Mouse (Mus musculus) cortical plate, adult 2 months (tissue): ENCODE measurements at regions not wholly inside any gene's neighbourhood (a gene's known extent, or its start where the extent isn't known, plus 50 kb on each side); places are given as distances from the start of the nearest gene placed in this dataset.

ENCODE experiments used
- H3K27ac ChIP-seq: fragments of 200-500 bp; 2 replicates; pipeline ENCODE4 v1.5.1; 2012; ENCODE audit warnings: low read length, control low read depth, inconsistent platforms; ENCODE audit not compliant: insufficient read depth
- H3K4me1 ChIP-seq: fragments of 200-500 bp; 2 replicates; pipeline ENCODE4 v1.6.1; 2011; ENCODE audit warnings: low read length; ENCODE audit not compliant: control insufficient read depth, insufficient read depth
- H3K4me3 ChIP-seq: fragments of 200-500 bp; 2 replicates; pipeline ENCODE4 v1.5.1; 2011; ENCODE audit warnings: mild to moderate bottlenecking, low read length, control low read depth; ENCODE audit not compliant: insufficient read depth
- CTCF ChIP-seq: fragments of 200-500 bp; IDR thresholded peaks from 2 replicates; pipeline ENCODE4 v1.5.1; 2011; ENCODE audit warnings: mild to moderate bottlenecking, control low read depth, low read length; ENCODE audit not compliant: insufficient read depth; ENCODE audit errors: extremely low read depth
- POLR2A ChIP-seq: fragments of 200-500 bp; IDR thresholded peaks from 2 replicates; pipeline ENCODE4 v1.6.1; 2011; ENCODE audit warnings: mild to moderate bottlenecking, low read length, control low read depth; ENCODE audit not compliant: insufficient read depth; ENCODE audit errors: extremely low read depth

GRCm38 (mm10) chr8:10689881-10690280, 318.4 kb downstream of the Irs2 start:
- no peak for TF ChIP-seq CTCF
- Histone ChIP-seq H3K4me1 (no peaks in the 10 kb centered on the region), H3K4me3 (no peak overlapping the region), H3K27ac (no peak overlapping the region)

GRCm38 (mm10) chr8:10687867-10688561, 320.2 kb downstream of the Irs2 start:
- H3K4me1 ChIP-seq: no peaks in the 10 kb centered on the region
- no peak overlapping the region for H3K4me3 ChIP-seq
- H3K27ac ChIP-seq: no peak overlapping the region
- no peak for TF ChIP-seq CTCF
- no peak for TF ChIP-seq POLR2A
